Mouse (Mus musculus) spleen, adult 2 months (tissue): ENCODE measurements around the gene 1190005I06Rik.

Source experiments
- CTCF ChIP-seq: fragments of 200-500 bp; IDR thresholded peaks from 2 replicates; pipeline ENCODE4 v1.5.1; 2011; ENCODE audit warnings: mild to moderate bottlenecking, inconsistent platforms; ENCODE audit not compliant: insufficient read depth, insufficient read length, insufficient replicate concordance; ENCODE audit errors: extremely low read depth
- POLR2A ChIP-seq: fragments of 200-500 bp; IDR thresholded peaks from 2 replicates; pipeline ENCODE4 v1.6.1; 2011; ENCODE audit warnings: low read depth, low read length, inconsistent platforms

DNA sequence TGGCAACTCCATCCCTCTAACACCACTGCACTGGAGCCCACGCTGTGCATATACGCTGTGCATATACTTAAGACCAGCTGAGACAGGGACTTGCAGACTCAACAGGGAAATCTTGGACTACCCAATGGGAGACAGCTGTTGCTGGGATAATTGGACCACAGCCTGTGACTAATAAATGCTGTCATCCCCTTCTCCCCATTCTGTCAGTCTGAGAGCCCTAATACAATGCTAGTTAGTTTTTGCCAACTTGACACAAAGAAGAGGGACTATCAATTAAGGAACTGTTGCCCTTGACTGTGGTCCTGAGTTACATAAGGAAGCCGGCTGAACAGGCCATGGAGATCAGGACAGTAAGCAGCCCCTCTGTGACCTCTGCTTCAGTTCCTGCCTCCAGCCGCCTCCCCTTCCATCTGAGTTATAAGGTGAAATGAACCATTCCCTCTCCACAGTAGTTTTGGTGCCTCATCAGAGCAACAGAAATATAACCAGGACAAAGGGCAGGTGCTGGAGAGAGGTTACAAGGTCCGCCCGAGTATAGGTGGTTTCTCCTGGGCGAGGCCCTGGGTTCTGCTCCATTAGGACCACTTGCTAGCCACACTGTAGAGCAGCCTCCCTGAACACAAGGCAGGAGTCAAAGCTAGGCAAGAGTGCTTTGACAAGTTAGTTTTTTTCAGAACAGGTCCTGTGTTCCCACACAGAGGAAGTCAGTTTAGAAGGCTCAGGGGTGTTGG lies 9.1 kb upstream of the 1190005I06Rik start:
- no peak for TF ChIP-seq POLR2A
- TF ChIP-seq CTCF, result no peak
